Mouse (Mus musculus) heart, adult 18-20 months (tissue): ENCODE measurements at regions not wholly inside any gene's neighbourhood (a gene's known extent, or its start where the extent isn't known, plus 50 kb on each side); places are given as distances from the start of the nearest gene placed in this dataset.
A peak's percentile ranks its signal among the peaks of the same experiment; 100 is the strongest.
"Not testable (repeated sequence)": the region's sequence is repeated elsewhere in the genome, so short reads cannot be mapped to it uniquely, and the experiment has no call there.

Experiments used
- DNase-seq, 2 experiments: peaks; one replicate each; pipeline ENCODE4 v3.0.0; 2021 to 2022; ENCODE audit warnings: mixed read lengths in 1 of 2

GRCm38 (mm10) chr1:145910637-145911369, 583.8 kb upstream of the Brinp3 start:
- DNase-seq: no peak

DNA sequence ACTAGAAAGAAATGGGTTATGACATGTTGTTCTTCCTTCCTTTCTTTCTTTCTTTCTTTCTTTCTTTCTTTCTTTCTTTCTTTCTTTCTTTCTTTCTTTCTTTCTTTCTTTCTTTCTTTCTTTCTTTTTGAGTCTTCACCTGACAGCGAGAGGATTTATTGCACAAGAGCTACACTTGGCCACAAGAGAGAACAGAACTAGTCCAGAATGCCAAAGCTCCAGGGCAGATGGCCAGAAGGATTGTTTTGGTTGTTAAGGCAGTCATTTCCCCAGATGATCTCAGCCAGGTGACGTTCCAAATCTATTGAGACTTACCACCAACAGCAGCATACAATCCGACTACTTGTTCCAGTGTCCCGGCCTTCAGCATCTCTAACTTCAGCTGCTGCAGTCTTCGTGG, 558.8 kb upstream of the Brinp3 start:
- no peak for DNase-seq

- DNase-seq: not testable (repeated sequence)
These were observed 536.8 kb upstream of the Brinp3 start for GRCm38 (mm10) chr1:145957762-145958161.

DNA sequence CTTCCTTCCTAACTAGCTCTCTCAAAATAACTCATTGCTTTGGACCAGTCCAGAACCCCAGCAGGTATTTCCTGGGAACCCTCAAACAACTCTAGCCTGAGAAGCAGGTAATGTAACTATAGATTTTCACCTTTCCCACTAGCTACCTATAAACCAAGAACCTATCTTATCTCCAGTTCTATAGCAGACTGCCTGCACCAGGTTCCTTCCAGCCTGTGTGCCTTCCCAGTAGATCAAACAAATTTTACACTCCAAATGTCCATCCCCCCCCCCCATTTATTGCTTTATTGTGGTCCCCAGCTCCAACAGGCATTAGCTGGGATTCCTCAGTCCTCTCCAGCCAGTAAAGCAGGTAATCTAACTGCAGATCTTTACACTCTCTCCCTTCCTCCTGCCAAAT, 532.3 kb upstream of the Brinp3 start:
- no peak for DNase-seq

DNA sequence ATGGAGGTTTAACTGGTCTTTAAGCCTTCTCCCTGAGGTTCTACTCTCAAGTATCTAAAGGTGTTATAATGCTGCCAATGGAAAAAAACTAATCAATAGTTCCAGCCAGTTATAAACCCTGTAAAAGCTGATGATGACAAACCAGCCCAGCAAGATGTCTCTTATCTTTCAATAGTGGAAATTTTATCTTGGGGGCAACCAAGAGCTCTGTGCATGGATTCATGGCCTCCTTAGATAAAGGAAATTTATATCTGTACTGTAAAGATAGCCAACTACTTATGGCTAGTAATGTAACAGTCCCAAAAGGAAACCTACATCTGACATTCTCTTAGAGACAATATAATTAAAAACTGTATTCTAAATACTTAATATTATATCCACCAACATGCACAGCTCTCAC, 526.5 kb upstream of the Brinp3 start:
- DNase-seq: no peak

DNA sequence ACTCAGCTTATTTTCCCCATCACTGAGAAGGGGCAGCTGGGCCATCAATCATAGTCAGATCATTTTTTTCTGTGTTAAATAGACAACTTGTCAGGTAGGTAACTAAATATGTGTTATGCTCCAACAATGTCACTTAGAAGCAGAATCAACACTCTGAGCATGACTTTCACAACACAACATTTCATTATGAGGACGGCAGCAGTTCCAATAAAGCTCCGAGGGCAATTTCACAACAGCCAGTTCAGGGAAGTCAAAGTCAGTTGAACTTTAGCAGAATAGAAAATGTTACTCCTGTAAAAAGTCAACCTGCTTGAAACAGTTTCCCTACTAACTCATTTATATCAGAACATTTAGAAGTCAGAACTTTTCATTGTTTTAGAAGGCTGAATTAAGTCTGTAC, 522.1 kb upstream of the Brinp3 start:
- no peak for DNase-seq

GRCm38 (mm10) chr1:146002010-146002409, 492.6 kb upstream of the Brinp3 start:
- no peak for DNase-seq

DNA sequence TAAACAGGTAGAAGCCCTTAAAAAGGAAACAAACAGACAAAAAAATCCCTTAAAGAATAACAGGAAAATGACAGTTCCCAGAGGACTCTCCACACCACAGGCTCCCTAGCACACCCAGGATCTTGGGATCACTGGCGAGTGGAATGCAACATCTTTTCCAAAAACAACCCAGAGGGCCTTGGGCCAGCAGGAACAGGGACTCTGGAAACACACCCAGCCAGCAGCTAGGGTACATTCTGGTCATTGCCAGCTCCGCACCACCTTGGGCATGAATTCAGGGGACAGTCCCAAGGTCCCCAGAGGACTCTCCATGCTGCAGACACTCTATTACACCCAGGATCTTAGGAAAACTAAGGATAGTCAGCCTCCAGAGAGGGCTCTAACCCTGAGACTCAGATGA, 479.5 kb upstream of the Brinp3 start:
- peak; percentile 12 to 47 for DNase-seq

- DNase-seq: no peak
These were observed 467.9 kb upstream of the Brinp3 start for GRCm38 (mm10) chr1:146026660-146027059.

DNA sequence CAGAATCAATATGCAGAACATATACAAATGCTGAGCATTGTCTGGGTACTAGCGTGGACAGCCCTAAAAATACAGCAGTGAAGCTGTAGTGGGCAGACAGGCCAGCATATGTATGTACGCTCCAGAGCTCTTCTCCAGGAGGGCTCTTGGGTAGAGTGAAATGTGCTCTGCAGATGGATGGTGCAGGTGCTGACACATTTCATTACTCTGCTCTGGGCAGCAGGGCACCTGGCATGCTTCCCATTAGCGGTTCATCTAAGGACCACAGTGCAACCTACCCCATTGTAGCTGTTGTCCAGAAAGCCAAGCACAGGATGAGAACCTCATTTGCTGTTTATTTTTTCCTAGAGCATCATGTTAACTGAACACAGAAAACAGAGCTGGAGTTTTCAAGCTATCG, 466.9 kb upstream of the Brinp3 start:
- DNase-seq: no peak

GRCm38 (mm10) chr1:146032396-146032795, 462.2 kb upstream of the Brinp3 start:
- DNase-seq: not testable (repeated sequence)

DNA sequence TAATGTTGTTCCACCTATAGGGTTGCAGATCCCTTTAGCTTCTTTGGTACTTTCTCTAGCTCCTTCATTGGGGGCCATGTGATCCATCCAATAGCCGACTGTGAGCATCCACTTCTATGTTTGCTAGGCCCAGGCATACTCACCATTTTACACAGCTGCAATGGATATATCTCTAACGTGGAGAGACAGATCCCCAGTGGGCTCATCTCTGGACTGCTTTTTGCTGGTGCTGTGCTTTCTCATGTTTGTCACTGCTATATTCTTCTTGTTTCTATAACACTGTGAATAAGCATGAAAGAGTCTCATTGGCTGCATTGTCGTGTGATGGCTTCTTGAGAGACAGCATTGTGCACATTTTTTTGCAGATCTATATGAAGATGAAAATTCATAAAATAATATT, 461.6 kb upstream of the Brinp3 start:
- DNase-seq: not testable (repeated sequence)

DNA sequence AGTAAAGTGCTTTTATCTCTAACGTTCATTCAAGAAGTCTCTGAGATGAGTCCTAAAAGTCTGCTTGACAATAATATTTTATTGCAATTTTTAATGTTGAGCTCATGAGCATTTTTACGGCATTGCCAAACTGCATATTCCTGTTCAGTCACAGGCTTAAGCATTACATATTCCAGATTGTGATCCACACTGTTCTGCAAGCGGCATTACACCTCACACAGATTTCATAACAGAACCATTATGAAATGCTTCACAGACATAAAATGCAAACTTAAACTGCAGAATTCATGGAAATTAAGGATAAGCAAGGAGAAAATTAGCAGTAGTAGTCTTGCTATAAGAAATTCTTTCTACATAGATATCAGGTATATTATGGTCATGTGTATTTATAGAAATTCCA, 442.1 kb upstream of the Brinp3 start:
- DNase-seq: no peak
